Mouse (Mus musculus): ENCODE results near the gene Olfr69. TPM values are rescaled to one million over a fixed set of nuclear protein-coding genes. Genes with fewer than 3 reads are reported as not detected.
"Not testable (repeated sequence)": the region's sequence is repeated elsewhere in the genome, so short reads cannot be mapped to it uniquely, and the experiment has no call there.

Gene Olfr69
- total RNA-seq (2021): not detected
- long read RNA-seq, experiment 1: 0 reads
- long read RNA-seq, experiment 2: 0 reads

DNA sequence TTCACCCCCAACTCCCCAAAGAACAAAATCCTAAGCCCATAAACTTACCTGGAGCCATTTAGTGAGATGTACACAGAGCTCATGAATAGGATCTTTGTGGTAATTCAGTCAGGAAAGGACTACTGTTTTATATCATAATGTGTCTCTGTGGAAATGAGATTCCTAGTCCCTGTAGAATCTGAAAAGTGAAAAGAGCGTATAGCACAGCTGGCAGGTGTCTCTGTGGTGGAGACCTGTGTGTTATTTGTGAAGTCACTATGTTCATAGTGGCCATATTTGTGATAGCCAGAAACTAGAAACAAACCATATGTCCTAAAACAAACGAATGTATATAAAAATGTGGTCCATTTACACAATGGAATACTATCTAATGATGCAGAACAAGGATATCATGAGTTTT, at the start of gene Olfr69:
Gene Olfr69, minus strand, starts transcription at position 101 of the 400 bp plus-strand sequence.
- no peak for DNase-seq (ENCODE audit: low spot score in 2 of 2)

DNA sequence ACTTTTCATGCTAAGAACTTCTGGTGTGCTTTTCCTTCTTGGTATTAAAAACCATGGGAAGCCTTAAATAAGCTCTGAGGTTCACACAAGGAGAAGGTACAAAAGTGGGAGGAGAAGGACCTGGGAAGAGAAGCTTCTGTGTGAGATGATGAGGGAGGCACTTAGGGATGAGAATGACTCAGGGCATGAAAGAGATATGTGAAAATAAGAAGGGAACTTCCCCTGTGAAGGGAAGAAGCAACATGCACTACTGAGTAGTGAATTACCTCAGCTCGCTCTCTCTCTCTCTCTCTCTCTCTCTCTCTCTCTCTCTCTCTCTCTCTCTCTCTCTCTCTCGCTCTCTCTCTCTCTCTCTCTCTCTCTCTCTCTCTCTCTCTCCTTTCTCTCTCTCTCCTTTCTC, 43.7 kb upstream of the Olfr69 start:
- not testable (repeated sequence) for DNase-seq (ENCODE audit: low spot score in 2 of 2)

DNA sequence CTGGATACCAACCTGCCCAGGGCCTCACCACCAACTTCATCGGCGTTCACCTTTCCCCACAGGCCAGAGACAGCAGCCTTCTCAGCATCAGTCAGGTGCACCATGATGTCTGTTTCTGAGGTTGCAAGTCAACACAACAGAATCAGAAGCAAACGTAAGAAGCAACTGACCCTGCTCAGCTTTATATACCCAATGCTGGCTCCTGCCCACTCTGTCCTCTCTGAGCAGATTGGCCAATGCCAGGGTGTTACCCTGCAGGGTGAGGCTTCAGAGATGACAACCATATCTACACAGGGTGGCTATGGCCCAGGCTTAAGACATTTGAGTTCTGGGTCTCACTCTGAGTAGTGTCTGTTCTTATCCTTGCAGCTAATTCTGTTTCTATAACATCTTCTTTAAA, 42.4 kb upstream of the Olfr69 start, which contains the start of gene Hbb-bt:
Gene Hbb-bt, minus strand, starts transcription at position 231 of the 400 bp plus-strand sequence.
- DNase-seq (ENCODE audit: low spot score in 2 of 2): no peak

DNA sequence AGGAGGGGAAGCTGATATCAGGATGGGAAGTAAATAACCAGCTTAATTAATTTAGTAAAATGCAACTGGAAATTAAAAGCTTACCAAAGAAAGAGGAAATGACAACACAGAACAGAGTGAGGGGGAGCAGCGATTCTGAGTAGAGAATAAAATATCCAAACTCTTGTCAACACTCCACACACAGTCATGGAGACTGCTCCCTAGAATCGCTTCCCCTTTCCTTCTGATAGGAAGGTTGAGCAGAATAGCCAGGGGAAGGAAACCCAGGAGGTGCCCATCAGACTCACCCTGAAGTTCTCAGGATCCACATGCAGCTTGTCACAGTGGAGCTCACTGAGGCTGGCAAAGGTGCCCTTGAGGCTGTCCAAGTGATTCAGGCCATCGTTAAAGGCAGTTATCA, 41.8 kb upstream of the Olfr69 start:
- not testable (repeated sequence) for DNase-seq (ENCODE audit: low spot score in 2 of 2)

DNA sequence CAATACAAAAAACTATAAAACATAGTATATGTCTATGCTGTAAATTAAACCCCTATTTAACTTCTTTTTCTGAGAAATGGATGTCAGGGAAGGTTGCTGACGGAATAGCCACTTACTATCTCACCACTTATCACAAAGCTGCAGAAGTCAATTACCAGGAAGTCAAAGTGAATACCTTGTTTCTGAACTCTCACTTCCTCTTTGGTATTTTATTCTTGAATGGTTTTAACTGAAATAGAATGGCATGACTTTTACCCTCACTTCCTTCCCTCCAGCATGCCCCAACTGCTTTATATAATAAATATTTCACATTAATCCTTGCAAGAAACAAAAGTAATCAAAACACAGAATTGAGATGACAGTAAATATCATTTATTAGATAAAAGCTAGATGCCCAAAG, 40.8 kb upstream of the Olfr69 start:
- DNase-seq (ENCODE audit: low spot score in 2 of 2): no peak

DNA sequence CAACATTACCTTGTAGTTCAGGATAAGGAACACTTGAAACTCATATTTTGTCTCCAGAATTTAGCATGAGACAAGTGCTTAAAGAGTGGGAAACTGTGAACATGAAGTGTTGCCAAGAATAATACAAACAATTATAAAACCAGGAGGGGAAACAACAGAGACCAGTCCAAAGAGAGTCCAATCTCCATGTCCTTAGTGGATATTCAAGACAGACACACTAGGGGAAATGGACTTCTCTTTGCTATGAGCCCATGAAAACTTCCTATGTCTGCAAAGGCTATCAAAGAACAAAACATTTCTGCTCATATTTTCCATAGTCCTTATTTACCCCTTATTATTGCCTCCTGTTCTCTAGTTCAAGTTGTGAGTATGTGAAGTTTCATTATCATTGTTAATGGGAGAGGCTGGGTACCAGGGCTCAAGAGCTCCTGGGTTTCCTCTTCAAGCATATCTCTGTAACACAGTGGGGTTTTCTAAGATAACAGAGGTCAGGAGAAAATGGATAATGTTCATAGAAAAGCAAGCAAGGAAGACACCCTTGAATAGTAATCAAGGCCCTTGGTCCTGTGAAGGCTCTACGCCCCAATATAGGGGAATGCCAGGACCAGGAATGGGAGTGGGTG, 39.9 kb upstream of the Olfr69 start:
- no peak for DNase-seq (ENCODE audit: low spot score in 2 of 2)

DNA sequence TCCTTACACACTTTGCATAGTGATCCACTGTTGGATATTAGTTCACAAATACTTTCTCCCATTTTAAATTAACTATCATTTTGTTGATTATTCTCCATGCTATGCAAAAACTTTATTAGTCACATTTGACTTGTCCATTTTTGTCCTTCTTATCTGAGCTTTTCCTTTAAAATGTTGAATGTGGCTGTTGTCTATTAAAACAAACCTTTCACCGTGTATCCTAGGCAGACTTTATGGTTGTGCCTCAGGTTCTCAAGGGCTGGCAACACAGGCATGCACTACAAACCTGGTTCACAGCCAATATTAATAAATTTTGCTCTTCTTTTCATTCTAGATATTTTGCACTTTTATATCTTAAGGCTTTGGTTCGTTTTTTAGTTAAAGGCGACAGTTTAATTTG, 39.4 kb upstream of the Olfr69 start:
- DNase-seq (ENCODE audit: low spot score in 2 of 2): no peak

DNA sequence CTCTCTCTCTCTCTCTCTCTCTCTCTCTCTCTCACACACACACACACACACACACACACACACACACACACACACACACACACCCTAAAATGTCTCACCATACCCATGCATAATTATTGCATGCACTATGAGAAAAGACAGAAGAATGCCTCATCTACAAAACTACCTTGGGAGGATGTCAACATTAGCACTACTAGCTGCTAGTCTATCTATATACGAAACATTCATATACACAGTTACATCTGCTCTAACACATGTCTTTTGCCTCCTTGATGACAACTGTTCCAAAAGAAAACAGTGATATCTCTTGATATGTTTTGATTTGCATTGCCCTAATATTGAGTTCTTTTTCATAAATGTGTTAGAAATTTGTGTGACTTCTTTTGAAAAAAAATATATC, 38.9 kb upstream of the Olfr69 start:
- DNase-seq (ENCODE audit: low spot score in 2 of 2): no peak

DNA sequence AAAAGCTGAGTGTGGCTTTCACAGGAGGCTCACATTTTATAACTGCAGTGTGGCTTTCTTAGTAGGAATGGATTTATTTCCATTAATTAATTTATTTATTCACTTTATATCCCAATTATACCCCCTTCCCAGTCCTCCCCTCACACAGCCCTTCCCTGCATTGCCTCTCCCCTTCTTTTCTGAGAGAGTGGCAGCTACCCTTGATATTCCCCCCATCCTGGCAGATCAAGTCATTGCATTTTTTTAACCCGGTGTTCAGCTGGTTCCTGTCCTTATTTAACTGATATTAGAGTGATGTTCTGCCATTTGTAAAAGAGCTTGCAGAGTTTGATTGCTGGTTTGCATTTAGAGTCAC, 38.4 kb upstream of the Olfr69 start:
- no peak for DNase-seq (ENCODE audit: low spot score in 2 of 2)

DNA sequence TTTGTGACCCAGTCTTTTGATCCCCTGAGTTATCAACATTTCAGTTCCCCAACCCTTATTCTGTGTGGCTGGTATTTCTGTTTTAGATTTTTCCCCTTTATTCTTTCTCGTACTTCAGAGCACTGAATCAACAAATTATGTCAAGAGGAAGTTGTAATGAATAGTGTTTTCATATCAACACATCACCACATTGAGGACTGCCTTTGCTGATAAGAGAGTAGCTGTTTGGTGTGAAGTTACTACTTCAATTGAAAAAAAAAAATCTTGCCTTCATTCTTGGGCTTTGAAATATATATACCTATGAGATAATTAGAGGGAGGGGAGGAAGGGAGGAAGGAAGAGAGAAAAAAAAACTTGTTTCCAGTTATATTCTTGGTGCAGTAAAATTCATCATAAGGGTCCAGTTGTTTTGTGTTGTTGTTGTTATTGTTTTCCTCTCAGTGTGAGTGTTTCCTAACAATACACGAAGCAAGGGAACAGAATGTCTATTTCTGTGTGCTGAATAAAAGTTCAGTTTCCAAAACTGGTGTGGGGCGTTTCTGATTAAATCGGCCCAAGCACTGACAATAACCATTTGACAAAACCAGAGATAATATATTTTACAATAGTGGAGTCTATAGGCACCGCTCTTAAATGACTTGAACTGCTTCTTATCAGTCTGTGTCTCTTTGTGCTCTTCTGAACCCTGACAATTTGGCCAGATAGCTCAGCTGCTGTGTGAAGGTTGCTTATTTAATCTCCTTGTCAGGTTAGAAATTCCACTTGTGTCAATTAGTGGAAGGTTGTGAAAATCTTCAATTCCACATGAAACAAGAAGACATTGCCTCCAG, 37.8 kb upstream of the Olfr69 start:
- no peak for DNase-seq (ENCODE audit: low spot score in 2 of 2)

DNA sequence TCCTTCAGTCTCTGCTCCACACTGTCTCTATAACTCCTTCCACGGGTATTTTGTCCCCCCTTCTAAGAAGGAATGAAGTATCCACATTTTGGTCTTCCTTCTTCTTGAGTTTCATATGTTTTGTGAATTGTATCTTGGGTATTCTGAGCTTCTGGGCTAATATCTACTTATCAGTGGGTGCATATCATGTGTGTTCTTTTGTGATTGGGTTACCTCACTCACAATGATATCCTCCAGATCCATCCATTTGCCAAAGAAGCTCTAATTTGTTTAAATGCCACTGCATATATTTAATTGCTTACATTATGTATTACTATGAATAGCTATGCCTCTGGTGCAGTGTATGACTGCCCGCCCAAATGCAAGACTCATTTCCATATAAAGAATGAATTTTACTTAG, 36.7 kb upstream of the Olfr69 start:
- DNase-seq (ENCODE audit: low spot score in 2 of 2): not testable (repeated sequence)

DNA sequence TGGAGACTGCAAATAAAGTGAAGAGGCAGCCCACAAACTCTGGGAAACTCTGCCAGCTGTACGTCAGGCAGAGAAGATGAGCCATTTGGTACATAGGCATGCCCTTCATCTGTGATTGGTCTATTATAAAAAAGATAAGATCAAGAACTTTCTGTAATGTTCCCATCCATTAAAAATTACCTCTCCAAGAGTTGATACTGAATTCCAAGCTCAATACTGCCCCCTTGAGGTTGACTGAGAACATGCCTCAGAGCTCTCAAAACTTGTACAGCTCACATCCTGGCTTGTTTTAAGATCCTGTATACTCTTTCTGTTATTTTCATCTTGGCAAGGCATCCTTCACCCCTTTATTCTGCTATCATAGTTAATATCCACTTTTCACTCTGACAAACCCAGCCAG, 35.5 kb upstream of the Olfr69 start:
- no peak for DNase-seq (ENCODE audit: low spot score in 2 of 2)

DNA sequence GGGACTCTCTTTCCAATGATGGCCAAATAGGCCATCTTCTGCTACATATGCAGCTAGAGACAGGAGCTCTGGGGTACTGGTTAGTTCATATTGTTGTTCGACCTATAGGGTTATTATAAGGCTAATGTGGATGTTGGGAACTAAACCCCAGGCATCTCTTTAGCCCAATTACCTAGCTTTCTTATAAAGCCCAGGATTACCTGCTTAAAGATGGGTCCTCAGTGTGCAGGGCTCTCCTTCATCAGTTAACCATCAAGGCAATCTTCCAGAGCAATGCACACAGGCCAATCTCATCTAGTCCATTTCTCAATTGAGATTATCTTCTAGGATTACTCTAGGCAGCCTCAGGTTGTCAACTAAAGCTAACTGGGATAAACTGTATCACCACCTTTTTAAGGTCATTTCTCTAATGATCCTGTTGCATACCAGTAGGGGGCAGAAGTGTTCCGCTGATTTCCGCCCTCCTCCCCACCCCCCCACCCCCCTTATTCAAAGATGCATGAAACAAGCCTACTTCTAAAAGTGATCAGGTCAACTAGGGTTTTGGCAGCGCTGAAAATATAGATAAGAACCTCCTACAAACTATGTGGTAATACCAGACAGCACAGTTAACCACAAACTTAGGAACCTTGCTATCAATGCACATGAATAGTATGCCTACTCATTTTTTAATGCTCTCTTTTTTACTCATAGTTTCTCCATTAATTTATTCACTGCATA, 21.4 kb upstream of the Olfr69 start:
- DNase-seq (ENCODE audit: low spot score in 2 of 2): no peak

DNA sequence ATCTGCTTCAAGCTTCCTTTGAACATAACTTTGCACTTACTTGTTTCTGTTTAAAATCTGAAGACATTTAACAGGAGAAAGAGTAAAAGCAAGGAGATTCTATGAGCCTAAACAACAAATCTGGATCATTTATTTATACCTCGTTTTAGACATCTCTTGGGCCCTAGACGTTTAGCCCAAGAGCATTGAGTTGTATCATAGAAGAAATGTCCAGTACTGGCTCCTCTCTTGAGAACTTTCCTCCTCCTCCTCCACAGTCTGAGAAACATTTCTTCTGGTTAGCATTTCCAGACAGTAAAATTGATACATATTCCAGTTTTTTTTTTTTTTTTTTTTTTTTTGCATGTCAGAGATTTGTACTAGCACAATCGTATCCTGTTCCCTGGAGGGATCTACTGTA, 20.3 kb upstream of the Olfr69 start, which contains the start of gene Olfr67:
Gene Olfr67, minus strand, starts transcription at position 101 of the 400 bp plus-strand sequence.
- no peak for DNase-seq (ENCODE audit: low spot score in 2 of 2)

DNA sequence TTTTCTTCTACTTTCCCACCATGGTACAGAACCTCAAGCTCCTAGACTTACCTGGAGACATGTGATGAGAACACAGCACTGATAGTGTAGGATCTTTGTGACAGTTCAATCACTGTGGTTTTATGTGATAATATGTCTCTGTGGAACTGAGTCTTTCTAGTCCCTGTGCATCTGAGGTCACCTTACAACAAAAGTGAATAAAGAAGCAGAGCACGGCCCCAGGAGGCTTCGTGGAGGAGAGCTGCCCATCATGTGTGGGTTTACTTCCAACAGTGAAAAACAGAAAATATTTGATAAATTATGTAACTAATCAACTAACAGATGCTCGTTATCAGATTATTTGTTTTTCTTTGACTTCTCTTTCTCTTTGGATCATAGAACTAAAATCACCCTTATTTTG, 8.2 kb upstream of the Olfr69 start, which contains the start of gene Olfr68:
Gene Olfr68, minus strand, starts transcription at position 101 of the 400 bp plus-strand sequence.
- no peak for DNase-seq (ENCODE audit: low spot score in 2 of 2)

DNA sequence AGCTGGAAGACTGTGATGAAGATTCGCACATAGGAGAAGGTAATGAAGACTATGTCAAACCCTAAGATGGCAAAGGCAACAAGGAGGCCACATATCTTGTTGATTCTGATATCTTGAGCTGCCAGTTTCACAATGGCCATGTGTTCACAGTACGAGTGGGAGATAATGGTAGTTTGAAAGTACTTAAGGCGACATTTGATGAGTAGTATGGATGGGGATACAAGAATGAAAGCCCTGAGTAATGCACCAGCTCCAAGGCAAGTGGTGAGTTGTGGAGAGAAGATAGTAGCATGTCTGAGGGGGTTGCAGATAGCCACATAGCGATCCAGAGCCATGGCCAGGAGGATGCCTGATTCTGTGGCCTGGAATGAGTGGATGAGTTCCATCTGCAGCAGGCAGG, 6.3 kb upstream of the Olfr69 start:
- DNase-seq (ENCODE audit: low spot score in 2 of 2): not testable (repeated sequence)

DNA sequence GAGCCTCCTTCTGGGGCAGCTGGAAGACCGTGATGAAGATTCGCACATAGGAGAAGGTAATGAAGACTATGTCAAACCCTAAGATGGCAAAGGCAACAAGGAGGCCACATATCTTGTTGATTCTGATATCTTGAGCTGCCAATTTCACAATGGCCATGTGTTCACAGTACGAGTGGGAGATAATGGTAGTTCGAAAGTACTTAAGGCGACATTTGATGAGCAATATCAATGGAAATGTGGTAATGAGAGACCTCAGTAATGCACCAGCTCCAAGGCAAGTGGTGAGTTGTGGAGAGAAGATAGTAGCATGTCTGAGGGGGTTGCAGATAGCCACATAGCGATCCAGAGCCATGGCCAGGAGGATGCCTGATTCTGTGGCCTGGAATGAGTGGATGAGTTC, 3.7 kb downstream of the Olfr69 start:
- DNase-seq (ENCODE audit: low spot score in 2 of 2): not testable (repeated sequence)

DNA sequence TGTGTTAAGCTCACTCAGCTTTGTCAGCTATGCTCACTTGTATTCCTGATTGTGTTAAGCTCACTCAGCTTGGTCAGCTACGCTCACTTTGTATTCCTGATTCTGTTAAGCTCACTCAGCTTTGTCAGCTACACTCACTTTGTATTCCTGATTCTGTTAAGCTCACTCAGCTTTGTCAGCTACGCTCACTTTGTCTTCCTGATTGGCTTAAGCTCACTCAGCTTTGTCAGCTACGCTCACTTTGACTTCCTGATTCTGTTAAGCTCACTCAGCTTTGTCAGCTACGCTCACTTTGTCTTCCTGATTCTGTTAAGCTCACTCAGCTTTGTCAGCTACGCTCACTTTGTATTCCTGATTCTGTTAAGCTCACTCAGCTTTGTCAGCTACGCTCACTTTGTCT, 9.2 kb downstream of the Olfr69 start:
- DNase-seq (ENCODE audit: low spot score in 2 of 2): not testable (repeated sequence)

DNA sequence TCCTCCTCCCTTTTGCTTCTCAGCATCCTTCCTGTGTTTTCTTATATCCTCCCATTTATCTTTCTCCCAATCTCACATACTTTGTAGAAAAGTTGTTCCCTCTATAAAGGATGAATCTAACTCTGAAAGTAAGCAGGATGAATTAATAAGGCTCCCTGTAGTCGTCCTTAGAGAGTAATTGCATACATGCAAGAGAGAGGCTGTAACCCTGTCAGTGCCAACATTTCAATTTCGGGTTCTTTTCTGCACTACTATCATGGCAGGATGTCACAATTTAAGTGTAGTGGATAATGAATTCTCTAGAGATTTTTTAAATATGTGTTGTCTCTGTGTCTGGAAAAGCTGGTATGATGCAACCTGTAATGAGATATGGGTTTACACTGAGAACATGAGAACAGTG, 14.2 kb downstream of the Olfr69 start, which contains the start of gene Olfr630:
Gene Olfr630, minus strand, starts transcription at position 101 of the 400 bp plus-strand sequence.
- no peak for DNase-seq (ENCODE audit: low spot score in 2 of 2)

DNA sequence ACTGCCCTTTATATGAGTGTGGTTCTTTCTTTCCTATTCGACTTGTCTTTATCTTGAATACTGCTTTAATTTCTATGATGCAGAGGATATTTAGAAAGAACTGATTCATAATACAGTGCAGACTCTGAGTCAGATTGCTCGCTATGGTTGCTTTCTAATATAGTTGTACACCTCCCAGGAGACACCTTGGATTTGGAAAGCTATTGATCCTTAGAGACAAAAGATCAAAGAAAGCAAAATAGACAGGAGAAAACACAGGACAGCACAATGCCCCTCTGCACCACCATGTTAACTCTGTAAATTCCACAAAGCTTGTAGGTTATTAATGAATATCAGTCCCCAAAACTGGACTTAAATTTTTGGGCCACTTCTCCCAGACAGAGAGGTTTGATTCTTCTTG, 26.6 kb downstream of the Olfr69 start, which contains the start of gene Olfr629:
Gene Olfr629, minus strand, starts transcription at position 101 of the 400 bp plus-strand sequence.
- DNase-seq (ENCODE audit: low spot score in 2 of 2): no peak

DNA sequence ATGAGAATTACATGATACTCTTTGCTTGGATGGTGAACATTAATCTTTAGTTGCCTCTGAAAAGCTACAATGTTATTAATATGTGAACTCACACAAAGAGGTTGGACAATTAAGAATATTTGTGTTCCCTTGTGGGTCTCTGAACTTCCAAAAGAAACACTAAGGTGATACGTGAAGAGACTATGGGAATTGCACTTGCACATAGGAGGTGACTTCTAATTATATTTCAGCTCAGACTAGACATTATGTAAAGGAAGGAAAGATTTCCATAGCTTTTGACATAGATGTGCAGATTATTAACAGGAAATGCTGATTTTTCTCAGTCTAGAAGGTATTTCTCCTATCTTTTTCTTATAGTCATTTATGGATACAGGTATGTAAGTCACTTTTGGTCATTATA, 41.3 kb downstream of the Olfr69 start, which contains the start of gene Olfr628:
Gene Olfr628, plus strand, starts transcription at position 301 of the 400 bp plus-strand sequence.
- DNase-seq (ENCODE audit: low spot score in 2 of 2): no peak

Data from adrenal gland, postnatal 4 days (tissue).